Mouse (Mus musculus) small intestine, adult 2 months (tissue): ENCODE results near the gene Nnmt. TPM values are rescaled to one million over a fixed set of nuclear protein-coding genes. Genes with fewer than 3 reads are reported as not detected.
A peak's percentile ranks its signal among the peaks of the same experiment; 100 is the strongest.

Experiments used
- H3K27ac ChIP-seq: fragments of 200-500 bp; 2 replicates; pipeline ENCODE4 v1.5.1; 2012; ENCODE audit warnings: low read depth, low read length, control low read depth, inconsistent platforms; ENCODE audit not compliant: insufficient read depth
- H3K27me3 ChIP-seq: fragments of 200-500 bp; 2 replicates; pipeline ENCODE4 v1.6.1; 2012; ENCODE audit warnings: mild to moderate bottlenecking, moderate library complexity, low read length, inconsistent platforms; ENCODE audit not compliant: control insufficient read depth, insufficient read depth
- H3K36me3 ChIP-seq: fragments of 200-500 bp; 2 replicates; pipeline ENCODE4 v1.6.1; 2012; ENCODE audit warnings: mild to moderate bottlenecking, low read length, control low read depth, inconsistent platforms; ENCODE audit not compliant: control insufficient read depth, insufficient read depth
- H3K4me1 ChIP-seq: fragments of 200-500 bp; 2 replicates; pipeline ENCODE4 v1.6.1; 2012; ENCODE audit warnings: low read length, inconsistent platforms, mixed read lengths; ENCODE audit not compliant: control insufficient read depth, insufficient read depth, insufficient read length
- H3K4me3 ChIP-seq: fragments of 200-500 bp; 2 replicates; pipeline ENCODE4 v1.5.1; 2012; ENCODE audit warnings: low read depth, mild to moderate bottlenecking, control low read depth, inconsistent platforms, low read length, moderate library complexity
- CTCF ChIP-seq: fragments of 200-500 bp; IDR thresholded peaks from 2 replicates; pipeline ENCODE4 v1.5.1; 2012; ENCODE audit warnings: low read depth, mild to moderate bottlenecking, control low read depth, inconsistent platforms, low read length, moderate library complexity, mixed read lengths; ENCODE audit not compliant: insufficient replicate concordance, insufficient read length; ENCODE audit errors: extremely low read depth
- POLR2A ChIP-seq: fragments of 200-500 bp; IDR thresholded peaks from 2 replicates; pipeline ENCODE4 v1.6.1; 2012; ENCODE audit warnings: low read depth, mild to moderate bottlenecking, control low read depth, inconsistent platforms, low read length, moderate library complexity
- WGBS: fragments of 180-500 bp; shearing (Covaris S2); methylation state at CpG from one replicate; pipeline ENCODE4 v1.1.7; 2018; 5-methylcytosine and 5-hydroxymethylcytosine counted together
- polyA plus RNA-seq: library from polyadenylated mRNA; depleted of rRNA; stranded (reverse); fragments of >200 nt; gene quantifications from 2 replicates; pipeline ENCODE4 v1.2.3, GENCODE M21; 2012

Gene Nnmt
- polyA plus RNA-seq, 1 experiment, result 0.77 TPM

- Histone ChIP-seq H3K4me3 (no peak overlapping the region), H3K27me3 (no peaks in the 10 kb centered on the region), H3K36me3 (no peaks in the 10 kb centered on the region), H3K4me1 (no peaks in the 10 kb centered on the region), H3K27ac (no peak overlapping the region)
- no peak for TF ChIP-seq CTCF
- TF ChIP-seq POLR2A, result no peak
- WGBS, result 32% methylated on average over 1 of the region's 1 CpGs
These were observed 6.1 kb upstream of the Nnmt start for GRCm38 (mm10) chr9:48611032-48611431.

- H3K27ac ChIP-seq, result no peak overlapping the region
- H3K4me3 ChIP-seq, result no peak overlapping the region
- TF ChIP-seq CTCF, result no peak
- TF ChIP-seq POLR2A, result no peak
- H3K27me3 ChIP-seq, result no peaks in the 10 kb centered on the region
- 63% methylated on average over 4 of the region's 4 CpGs for WGBS
- no peaks in the 10 kb centered on the region for H3K36me3 ChIP-seq
- H3K4me1 ChIP-seq, result no peaks in the 10 kb centered on the region
These were observed 4.8 kb upstream of the Nnmt start for GRCm38 (mm10) chr9:48609734-48610133.

DNA sequence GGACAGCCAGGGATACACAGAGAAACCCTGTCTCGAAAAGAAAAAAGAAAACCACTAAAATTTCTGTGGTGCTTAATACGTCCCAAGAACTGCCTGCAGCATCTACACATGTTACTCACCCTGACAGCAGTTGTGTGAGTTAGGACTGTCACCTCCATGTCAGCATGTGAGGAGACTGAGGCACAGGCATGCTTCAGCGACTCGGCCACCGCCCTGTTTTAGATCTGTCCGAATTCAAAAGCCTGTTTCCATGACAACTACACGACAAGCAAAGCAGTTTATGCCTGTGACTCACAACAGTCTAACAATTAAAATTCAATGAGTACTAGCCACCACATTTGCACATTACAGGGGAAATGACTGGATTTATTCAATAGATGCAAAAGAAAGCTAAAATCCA lies 2.5 kb upstream of the Nnmt start:
- Histone ChIP-seq H3K27ac (no peak overlapping the region), H3K27me3 (no peaks in the 10 kb centered on the region), H3K36me3 (no peaks in the 10 kb centered on the region), H3K4me1 (no peaks in the 10 kb centered on the region), H3K4me3 (no peak overlapping the region)
- 70% methylated on average over 7 of the region's 7 CpGs for WGBS
- TF ChIP-seq CTCF (no peak), POLR2A (no peak)

DNA sequence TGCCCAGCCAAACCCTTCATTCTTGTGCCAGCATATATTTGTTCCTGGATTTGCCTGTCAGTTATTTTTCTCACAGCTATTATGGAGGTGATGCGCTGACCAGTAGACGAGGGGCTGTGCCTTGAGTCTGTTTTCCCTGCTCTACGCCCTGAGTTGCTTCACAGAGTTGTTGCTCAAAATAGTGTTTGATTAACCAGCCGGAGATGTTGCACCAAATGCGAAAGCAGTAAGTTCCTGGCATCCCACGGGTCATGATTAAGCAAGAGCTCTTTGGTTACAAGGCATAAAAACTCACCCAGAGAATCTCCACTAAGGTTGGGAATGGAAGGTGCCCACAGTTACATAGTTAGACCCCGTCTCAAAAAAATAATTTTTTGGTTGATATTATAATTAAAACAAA lies 1.2 kb upstream of the Nnmt start:
- 77% methylated on average over 7 of the region's 7 CpGs for WGBS
- Histone ChIP-seq H3K4me3 (no peak overlapping the region), H3K36me3 (no peaks in the 10 kb centered on the region), H3K27me3 (no peaks in the 10 kb centered on the region), H3K27ac (no peak overlapping the region), H3K4me1 (no peaks in the 10 kb centered on the region)
- no peak for TF ChIP-seq POLR2A
- TF ChIP-seq CTCF, result no peak

DNA sequence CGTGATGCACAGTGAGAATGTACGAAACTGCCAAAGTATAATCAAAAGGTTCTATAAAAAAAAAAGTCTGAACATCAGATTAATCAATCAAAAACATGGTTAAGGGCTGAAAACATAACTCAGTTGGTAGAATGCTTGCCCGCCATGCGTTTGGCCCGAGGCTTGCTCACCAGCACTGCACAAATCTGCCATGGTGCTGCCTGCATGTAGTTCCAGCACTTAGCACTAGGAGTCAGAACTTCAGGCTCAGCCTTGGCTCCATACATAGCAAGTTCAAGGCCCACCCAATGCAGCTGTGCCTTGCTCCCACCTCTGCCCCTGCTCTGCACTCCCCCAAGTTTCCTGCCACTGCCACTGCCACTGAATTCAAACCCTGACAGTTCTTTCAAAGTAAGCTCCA lies 744 bp upstream of the Nnmt start:
- TF ChIP-seq POLR2A (no peak), CTCF (peak; percentile 16; the same call in 1 of the 2 replicates)
- H3K4me3 ChIP-seq, result no peak overlapping the region
- no peak overlapping the region for H3K27ac ChIP-seq
- H3K27me3 ChIP-seq, result no peaks in the 10 kb centered on the region
- no peaks in the 10 kb centered on the region for H3K36me3 ChIP-seq
- H3K4me1 ChIP-seq, result no peaks in the 10 kb centered on the region
- WGBS, result 89% methylated on average over 5 of the region's 5 CpGs

- Histone ChIP-seq H3K4me3 (no peak overlapping the region), H3K27ac (no peak overlapping the region), H3K27me3 (no peaks in the 10 kb centered on the region), H3K4me1 (no peaks in the 10 kb centered on the region), H3K36me3 (no peaks in the 10 kb centered on the region)
- TF ChIP-seq POLR2A, result no peak
- TF ChIP-seq CTCF, result no peak
- 30% methylated on average over 1 of the region's 1 CpGs for WGBS
These were observed 727 bp downstream of the Nnmt start for GRCm38 (mm10) chr9:48604226-48604625.

DNA sequence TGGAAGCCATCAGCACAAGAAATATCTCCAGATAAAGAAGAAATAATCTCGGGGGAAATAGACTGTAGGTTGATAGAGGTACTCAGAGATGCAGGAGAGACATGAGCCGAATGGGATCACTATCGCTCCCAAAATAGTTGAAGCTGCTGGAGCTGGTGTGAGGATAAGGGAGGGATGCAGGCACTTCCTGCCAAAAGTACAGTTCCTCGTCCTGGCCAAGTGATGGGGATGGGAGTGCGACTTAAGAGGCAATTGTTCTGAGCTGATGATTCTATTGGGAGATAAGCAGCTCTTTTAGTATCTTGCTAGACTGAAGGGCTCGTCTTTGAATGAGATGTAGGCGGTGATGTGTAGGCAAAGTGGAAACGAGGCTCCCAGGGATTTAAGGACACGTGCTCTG lies 4.1 kb downstream of the Nnmt start:
- Histone ChIP-seq H3K27ac (no peak overlapping the region), H3K4me3 (no peak overlapping the region), H3K36me3 (no peaks in the 10 kb centered on the region), H3K27me3 (no peaks in the 10 kb centered on the region), H3K4me1 (no peaks in the 10 kb centered on the region)
- TF ChIP-seq POLR2A (no peak), CTCF (no peak)
- WGBS, result 75% methylated on average over 9 of the region's 9 CpGs

DNA sequence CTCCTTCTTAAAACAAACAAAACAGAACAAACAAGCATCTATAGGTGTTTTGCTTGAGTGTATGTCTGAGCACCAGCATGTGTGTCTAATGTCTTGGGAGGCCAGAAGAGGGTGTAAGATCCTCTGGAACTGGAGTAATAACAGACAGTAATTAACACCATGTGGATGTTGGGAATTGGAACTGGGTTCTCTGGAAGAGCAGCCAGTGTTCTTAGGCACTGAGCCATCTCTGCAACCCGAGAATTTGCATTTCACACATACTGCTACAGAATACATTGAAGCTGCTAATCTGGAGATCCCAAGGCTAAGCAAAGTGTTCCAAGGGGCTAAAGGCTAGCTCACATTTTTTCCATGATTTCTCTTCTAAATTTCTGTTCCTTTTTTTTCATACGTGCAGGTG lies 4.9 kb downstream of the Nnmt start:
- WGBS, result 59% methylated on average over 2 of the region's 2 CpGs

More for the DNA sequence above, 4.9 kb downstream of the Nnmt start:
- no peak for TF ChIP-seq POLR2A
- no peak for TF ChIP-seq CTCF
- Histone ChIP-seq H3K4me1 (no peaks in the 10 kb centered on the region), H3K27ac (no peak overlapping the region), H3K27me3 (no peaks in the 10 kb centered on the region), H3K36me3 (no peaks in the 10 kb centered on the region), H3K4me3 (no peak overlapping the region)
